Mouse (Mus musculus): ENCODE results near the gene Abcb6.

Abcb6 gene

DNA sequence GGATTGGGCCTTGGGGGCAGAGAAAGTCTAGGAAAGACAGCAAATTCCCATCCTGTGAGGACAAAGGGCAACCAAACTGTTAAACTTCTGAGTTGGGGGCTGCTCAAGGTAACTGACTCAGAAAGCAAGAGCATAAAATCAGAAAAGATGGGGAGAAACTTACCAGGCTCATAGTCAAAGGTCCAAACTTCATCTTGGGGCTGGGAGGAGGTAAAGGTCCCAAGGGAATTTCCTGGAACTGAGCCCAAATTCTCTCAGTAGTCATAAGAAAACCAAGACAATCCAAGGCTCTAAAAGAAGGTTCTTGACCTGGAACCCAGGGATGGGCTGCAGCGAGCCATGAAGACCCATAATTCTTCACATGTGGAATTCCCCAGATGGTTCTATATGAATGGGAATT lies 21.0 kb upstream of the Abcb6 start:
- DNase-seq (ENCODE audit: low read depth, low spot score) = no peak

DNA sequence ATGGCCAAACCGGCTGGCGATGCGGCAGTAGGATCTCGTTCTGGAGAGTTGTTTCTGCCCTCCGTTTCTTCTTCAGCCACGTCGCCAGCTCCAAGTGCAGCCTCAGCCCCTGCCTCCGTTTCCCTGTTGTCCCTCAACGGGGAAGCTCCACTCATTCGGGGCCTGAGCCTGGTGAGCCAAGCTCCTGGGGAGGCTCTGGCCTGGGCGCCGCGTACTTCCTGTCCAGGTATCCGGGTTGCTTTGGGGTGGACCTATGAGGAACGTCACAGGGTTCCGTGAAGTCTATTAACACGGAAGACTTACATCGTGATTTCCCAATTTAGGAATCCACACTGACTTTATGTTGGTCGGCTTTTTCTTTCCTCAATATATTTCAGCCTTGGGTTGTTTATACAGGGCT lies 12.3 kb upstream of the Abcb6 start:
- DNase-seq (ENCODE audit: low read depth, low spot score) = no peak

DNA sequence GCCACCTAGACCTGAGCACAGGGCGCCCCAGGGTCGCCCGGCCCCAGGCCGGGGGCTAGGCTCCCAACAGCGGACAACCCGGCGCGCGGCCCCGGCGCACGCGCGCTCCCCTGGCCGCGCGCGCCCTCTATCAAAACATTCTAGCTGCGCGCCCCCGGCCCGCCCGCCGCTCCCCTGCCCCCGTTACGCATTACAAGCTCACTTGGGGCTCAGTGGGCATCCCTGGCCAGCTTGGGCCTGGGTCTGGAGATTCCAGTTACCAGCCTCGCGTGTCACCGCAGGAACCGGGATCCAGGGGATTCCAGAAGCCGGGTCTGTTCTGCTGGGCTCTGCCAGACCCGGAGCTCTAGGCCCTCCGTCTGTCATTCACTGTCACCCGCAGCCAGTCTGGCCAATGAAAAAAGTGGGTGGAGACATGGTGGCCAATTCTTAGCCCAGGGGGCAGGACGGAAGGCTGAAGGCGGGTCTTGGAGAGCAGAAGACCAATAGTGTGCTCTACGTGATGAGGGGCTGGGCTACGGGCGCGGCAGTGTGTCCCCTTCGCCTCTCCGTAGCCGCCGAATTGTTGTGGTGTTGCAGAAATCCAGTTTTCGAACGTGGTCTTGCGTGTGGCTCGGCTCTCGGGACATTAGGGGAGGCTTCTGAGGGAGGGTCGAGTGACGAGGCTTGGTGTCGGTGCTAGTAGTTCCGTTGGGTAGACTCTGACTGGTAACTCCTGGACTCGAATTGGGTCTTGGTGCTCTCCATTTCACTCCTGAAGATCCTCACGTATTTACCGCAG lies 11.6 kb upstream of the Abcb6 start, which contains the start of the genes Ankzf1 and Atg9a:
TSS of gene Ankzf1 (plus strand) at position 530 of the 781 bp plus-strand sequence.
TSS of gene Atg9a (minus strand) at position 575 of the 781 bp plus-strand sequence.
- DNase-seq (ENCODE audit: low read depth, low spot score) = peak; percentile 98

DNA sequence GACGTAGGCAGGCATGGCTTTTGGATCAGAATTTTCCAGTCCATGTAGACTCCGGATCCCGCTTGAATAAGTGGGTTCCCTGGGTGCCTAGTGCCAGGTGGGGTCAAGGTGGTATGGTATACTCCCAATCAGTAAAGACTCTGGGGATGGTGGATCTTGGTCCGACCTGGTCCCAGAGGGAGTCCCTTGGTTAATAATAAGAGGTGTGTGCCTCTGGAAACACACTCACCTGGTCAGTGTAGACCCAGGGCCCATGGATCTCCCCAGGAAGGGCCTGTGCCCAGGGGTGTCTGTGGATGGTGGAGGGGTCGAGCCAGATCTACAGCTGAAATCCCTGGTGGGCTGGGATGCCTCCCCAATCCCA lies 11.0 kb upstream of the Abcb6 start:
- DNase-seq (ENCODE audit: low read depth, low spot score) = no peak

DNA sequence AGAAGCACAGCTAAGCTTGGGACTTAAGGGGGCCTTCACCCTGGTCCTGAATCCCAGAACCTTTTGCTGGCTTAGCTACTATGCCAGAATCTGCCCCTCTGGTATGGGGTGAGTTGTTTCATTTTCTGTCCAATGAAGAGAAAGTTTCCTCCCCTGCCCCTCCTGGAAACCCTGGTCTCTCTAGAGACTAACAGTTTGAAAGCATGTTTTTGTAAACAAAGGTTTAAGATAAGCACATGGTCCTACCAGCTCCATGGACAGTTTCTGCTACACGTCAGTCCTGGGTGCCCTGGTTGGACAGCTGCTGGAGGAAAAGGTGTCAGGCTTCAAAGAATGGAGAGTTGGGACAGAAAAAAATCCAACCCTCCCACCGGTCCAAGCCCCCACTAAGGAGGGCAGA lies 10.4 kb upstream of the Abcb6 start:
- no peak for DNase-seq (ENCODE audit: low read depth, low spot score)

DNA sequence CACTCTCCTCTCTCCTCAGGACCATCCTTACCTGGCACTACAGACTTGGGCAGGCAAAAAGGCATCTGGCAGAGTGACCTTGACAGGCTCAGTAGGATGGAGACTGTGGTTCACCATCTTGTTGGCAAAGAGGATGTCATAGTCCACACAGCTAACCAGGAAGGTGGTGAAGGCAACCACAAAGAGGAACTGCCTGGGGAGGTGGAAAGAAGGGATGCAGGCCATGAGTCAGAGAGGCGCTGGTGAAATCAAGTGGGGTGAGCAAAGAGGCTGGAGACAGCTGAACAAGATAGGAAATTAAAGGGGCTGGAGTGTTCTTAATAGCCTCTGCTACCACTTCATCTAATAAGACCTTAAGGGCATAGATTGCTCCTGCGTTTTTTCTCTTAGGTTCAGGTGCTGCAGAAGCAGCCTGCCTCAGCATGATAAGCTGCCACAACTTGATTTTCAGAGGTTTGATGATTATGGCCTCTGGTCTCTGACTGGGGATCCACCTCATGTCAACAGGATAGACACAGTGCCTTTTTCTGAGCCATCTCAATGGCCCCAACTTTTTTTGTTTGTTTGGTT lies 7.8 kb upstream of the Abcb6 start:
- DNase-seq (ENCODE audit: low read depth, low spot score) = no peak

DNA sequence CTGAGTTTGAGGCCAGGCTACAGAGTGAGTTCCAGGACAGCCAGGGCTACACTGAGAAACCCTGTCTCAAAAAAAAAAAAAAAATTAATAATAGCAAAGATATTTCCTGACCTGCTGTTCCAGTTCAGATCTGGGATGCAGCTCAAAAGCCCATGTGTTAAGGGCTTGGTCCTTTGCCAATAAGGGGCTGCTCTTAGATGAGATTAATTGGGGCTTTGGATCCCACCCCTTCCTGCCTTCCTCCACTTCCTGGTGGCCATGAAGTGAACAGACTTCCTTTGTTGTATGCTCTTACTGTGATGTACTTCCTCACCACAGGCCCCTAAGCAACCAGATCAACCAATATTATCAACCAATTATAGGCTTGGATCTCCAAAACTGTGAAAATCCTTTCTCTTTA lies 6.9 kb upstream of the Abcb6 start:
- no peak for DNase-seq (ENCODE audit: low read depth, low spot score)

DNA sequence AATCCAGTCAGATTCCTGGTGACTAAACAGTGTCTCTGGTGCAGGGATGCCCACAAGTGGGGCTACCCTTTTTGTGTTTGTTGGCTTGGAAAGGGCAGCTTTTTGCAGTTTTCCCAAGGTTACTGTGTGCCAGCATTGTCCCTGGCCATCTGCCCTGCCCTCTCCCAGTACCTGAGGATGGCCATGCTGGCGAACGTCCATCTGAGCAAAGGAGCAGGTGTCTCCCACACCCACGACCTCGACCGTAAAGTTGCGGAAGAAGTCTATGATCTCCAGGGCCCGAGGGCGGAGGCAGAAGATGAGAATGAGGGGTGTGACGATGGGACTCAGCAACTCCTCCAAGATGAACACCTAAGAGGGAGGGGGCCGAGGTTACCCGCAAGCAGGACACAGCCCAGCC lies 5.3 kb upstream of the Abcb6 start:
- no peak for DNase-seq (ENCODE audit: low read depth, low spot score)

DNA sequence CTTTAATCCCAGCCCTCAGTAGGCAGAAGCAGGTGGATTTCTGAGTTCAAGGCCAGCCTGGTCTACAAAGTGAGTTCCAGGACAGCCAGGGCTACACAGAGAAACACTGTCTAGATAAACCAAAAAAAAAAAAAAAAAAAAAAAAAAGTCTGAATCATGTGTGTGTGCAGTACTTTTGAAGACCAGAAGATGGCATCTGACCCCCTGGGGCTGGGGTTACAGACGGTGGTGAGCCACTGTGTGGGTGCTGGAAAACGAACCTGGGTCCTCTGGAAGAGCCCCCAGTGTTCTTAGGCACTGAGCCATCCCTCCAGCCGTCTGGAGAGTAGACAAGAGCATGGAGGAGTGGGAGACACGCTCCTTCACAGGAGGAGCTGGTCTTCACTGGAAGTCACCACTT lies 2.0 kb upstream of the Abcb6 start:
- no peak for DNase-seq (ENCODE audit: low read depth, low spot score)

DNA sequence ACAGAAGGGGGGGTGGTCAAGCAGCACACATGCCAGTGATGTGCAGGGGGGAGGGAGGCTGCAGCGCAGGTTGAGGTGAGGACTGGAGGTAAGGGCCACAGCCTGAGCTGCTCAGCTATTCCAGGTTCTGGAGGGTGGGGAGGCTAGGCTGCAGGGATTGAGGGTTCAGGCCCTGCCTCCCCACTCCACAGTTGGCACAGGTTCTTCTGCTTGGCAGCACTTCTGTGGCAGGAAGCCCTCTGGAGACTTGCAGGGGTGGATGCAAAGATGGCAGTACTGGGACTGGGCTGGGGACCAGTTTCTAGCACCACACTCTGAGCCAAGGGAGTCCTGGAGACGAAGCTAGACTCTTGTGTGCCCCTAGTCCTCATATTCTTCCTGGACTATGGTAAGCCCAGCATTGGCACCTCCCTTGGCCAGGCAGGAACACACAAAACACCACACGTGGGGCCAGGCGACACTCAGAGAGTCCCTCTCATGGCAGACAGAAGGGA lies 1.2 kb upstream of the Abcb6 start:
- no peak for DNase-seq (ENCODE audit: low read depth, low spot score)

DNA sequence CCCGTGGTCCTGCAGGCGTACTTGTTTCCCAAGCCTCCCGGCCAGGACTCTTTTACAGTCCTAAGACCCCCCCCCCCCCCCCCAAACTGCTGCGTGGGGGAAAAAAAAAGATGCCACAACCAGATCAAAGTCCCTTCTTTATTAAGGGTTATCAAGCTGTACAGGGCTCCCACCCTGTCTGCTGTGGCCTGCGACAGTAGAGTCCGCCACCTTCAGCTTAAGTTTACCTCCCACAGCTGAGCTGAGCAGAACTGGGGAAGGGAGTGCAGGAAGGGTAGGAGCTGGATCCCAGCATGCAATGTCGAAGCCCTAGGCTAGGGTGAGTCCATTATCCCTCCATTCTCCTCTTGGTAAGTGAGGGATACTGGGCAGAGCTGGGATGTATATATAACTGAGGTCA lies 549 bp upstream of the Abcb6 start:
- DNase-seq (ENCODE audit: low read depth, low spot score) = no peak

DNA sequence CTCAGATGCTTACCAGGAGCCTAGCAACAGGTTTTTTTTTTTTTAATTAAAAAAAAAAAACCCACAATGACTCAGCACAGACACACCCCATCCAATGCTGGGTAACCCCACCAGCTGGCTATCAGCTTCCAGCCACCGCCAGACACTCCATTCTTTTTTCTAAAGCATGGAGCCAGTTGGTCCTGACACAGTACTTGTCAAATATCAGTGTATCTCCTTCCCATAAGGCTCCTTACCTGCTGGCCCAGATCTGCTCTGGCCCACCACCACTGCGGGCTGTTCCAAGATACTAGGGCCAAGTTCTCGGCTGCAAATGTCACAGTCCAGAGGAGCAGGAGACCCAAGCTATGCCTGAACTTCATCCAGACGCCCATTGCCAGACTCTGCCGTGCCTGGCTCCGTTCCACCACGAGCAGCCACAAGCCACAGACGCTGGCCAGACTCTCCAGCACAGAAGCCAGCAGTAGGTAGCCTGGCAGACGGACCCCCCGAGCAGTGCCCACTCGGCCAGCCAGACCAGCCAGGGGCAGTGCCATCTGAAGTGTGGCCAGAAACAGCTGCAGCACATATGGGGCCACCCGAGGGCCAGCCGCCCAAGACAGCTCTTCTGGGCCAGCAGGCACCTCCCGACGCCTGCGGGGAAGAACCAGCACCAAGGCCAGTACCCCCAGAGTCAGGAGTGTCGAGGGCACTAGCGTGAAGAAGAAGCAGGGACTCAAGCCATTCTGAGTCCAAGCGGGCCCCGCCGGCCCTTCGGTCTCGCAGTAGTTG lies 673 bp downstream of the Abcb6 start:
- DNase-seq (ENCODE audit: low read depth, low spot score) = no peak

DNA sequence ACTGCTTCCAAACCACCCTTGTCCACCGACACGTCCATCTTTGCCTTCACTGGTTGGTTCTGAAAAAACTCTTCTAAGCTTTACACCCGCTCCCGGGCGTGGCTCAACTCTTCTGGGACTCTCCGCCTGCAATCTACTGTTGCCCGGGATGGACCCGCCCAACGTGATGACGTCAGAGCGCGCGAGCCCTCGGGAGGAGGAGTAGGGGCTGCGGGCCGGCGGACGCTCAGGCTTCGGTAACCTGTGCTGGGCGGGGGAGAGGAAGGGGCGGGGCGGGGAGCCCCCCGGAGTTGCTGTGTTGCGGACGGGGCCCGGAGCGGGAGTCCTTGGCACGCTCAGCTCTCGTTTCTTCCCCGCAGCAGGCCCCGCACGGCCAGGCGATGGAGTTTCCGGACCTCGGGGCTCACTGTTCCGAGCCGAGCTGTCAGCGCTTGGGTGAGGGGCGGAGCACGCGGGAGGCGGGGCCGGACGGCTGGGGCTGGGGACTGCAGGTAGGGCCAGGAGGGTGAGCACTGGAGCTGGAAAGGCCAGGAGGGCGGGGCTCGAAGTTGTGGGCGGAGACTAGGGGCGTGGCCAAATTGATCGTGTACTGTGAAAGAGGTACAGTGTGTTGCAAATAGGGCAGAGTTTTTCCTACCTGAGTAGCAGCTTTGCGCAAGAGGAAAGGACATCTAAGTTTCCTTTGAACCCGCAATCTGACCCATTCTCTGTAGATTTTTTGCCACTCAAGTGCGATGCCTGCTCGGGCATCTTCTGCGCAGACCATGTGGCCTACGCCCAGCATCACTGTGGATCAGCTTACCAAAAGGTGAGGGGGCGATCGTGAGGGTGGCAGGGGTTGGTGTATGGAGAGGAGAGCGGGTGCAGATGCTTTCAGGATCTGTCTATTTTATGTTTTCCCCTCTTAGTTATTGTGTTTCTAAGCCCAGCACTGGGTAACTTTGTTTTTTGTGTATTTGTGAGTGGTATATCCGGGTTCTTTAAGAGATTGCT lies 11.4 kb downstream of the Abcb6 start, which contains the start of gene Zfand2b:
TSS of gene Zfand2b (plus strand) at position 175 of the 993 bp plus-strand sequence.
- DNase-seq (ENCODE audit: low read depth, low spot score) = peak; percentile 96

DNA sequence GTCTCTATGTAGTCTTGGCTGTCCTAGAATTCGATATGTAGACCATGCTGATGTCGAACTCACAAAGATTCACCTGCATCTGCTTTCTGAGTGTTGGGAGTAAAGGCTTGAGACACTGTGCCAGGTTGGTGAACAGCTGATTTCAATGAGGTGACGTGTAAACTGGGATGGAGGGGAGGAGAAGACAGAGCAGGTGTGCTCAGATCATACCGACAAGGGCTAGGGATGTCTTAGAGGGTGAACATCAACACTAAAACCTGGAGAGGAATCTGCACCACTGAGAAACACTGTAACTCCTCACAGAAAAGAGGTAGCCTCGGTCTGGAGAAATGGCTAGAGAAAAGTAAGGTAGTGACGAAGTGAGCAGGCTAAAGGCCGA lies 12.1 kb downstream of the Abcb6 start:
- no peak for DNase-seq (ENCODE audit: low read depth, low spot score)

DNA sequence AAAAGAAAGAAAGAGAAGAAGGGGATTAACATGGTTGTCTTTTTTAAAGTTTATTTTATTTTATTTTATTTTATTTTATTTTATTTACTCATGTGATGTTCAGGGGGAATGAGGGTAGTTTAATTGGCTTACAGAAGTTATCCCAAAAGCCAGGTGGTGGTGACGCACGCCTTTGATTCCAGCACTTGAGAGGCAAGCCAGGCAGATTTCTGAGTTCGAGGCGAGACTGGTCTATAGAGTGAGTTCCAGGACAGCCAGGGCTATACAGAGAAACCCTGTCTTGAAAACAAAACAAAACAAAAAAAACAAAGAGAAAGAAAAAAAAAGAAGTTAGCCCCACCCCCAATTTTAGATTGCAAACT lies 20.0 kb downstream of the Abcb6 start:
- DNase-seq (ENCODE audit: low read depth, low spot score) = no peak

DNA sequence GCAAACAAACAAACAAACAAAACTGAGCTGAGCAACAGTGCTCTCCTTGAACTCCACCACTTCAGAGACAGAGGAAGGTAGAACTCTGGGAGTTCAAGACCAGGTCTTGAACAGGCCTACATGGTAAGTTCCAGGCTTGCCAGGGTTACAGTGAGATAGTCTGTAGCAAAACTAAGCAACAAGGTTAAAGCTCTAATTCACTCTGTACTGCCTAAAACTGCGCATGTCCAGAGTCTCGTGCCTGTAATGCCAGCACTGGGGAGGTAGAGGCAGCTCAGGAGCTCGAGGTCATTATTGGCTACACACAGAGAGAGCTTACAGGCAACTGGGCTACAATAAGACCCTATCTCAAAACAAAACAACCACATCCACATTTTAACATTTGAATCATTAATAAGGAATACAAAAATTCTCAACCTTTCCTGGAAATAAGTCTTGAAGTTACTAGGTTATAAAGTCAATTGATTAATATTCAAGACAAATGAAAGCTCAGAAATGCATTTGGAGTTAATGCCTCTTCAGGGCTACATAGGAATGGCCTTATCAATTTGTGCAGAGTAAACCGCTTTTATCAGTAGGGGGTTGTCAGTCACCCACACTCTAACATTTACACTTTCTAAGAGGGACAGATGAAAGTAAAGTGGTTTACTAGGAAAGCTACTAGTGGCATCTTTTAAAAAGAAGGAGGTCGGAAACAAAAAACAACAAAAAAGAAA lies 20.5 kb downstream of the Abcb6 start:
- no peak for DNase-seq (ENCODE audit: low read depth, low spot score)

DNA sequence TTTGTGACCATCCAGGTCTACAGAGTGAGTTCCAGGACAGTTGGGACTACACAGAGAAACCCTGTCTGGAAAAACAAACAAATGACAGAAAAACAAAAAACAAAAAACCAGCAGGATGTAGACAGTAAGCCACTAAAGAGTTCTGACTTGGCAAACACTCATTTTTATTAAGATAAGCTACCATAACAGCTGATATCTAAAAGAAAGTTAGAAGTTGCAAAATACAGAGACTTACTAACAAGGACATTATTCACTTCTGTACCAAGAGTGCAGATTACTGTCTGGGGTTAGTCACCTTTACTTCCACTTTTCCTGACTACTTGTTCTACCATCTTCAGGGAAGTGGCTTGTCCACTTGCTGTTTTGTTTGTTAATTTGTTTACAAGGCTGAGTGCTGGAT lies 21.2 kb downstream of the Abcb6 start:
- no peak for DNase-seq (ENCODE audit: low read depth, low spot score)

DNA sequence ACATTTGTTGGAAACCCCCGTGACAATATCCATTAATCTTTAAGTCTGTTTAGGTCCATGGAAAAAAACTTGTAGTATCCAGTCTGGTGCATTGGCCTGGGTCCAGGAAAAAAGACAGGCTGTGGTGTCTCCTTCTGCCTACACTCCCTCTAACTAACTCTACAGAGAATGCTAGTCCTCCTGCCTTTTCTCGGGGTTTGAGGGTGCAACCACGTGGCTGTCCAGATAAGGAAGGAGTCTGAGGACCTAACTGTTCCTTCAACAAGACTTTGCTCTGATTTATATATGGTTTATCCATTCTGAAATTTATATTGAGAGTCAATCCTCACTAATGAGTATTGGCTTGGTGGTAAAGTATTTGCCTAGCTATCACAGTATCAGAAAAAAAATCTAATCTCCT lies 24.4 kb downstream of the Abcb6 start:
- DNase-seq (ENCODE audit: low read depth, low spot score) = no peak

DNA sequence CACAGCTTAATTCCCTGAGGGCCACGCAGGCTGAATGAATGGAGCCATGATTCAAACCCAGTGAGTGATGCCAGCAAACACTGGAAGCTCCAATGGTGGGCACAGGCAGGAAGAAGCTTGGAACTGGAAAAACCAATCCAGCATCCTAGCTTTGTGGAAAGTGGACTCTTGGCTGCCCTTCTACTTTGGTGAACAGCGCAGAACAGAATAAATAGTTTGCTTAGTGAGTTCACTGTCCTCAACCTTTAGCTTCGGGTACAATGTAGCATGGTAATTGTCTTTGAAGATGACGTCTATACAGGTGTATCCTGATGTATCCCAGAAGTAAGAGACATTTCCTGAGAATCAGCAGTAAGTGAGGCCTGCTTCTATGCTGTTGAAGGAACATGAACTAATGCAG lies 31.5 kb downstream of the Abcb6 start:
- no peak for DNase-seq (ENCODE audit: low read depth, low spot score)

DNA sequence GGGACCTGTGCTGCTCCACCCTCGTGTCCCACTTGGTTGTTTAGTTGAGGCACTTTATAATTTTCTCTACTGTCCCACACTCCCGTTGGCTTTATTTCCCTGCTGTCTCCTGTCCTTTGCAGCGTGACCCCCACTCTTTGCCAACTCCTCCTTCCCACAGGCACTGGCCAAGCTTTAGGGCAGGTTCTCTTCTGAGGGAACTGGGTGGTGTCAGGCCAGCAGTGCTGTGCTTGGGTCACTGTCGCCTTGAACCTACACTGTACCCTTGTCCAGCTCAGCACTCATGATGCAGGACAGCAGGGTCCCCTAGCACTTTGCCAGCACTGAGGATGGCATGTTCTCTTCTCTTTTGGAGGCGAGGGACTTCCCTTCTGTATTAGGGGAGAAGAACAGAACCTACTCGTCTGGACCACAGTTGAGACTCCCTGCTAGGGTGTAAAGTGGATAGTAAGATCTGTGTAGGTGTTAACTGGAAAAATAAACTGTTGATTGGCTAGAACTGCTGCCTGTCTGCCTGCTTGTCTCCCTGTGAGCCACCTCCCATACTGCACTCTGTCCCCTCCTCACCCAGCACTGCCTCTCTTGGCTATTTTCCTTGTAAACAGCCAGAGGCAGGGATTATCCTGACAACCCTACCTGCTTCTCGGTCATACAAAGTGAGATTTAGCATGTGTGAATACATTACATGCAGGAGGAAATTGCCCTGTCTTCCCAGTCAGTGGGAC lies 32.6 kb downstream of the Abcb6 start:
- no peak for DNase-seq (ENCODE audit: low read depth, low spot score)
